Mouse (Mus musculus) fat pad, adult 2 months (tissue): Measurements from ENCODE around the gene Tacc2.

Experiments
- DNase-seq: peaks from one replicate; pipeline ENCODE4 v3.0.0-alpha.2; 2011; ENCODE audit warnings: low read depth, low spot score; ENCODE audit errors: extremely low read depth

The Tacc2 gene

GRCm38 (mm10) chr7:130716341-130716740, 139.1 kb downstream of the Tacc2 start:
- no peak for DNase-seq

- DNase-seq, result no peak
Observed at GRCm38 (mm10) chr7:130716989-130717388, 139.8 kb downstream of the Tacc2 start.

GRCm38 (mm10) chr7:130719931-130720598, 142.8 kb downstream of the Tacc2 start:
- no peak for DNase-seq

- DNase-seq, result no peak
Observed at GRCm38 (mm10) chr7:130720646-130721335, 143.6 kb downstream of the Tacc2 start.

GRCm38 (mm10) chr7:130726185-130726584, 148.9 kb downstream of the Tacc2 start:
- no peak for DNase-seq

GRCm38 (mm10) chr7:130726724-130727422, 149.6 kb downstream of the Tacc2 start:
- DNase-seq, result no peak

GRCm38 (mm10) chr7:130727560-130727959, 150.3 kb downstream of the Tacc2 start:
- DNase-seq, result no peak

- DNase-seq, result no peak
Observed at GRCm38 (mm10) chr7:130731792-130732191, 154.6 kb downstream of the Tacc2 start.

GRCm38 (mm10) chr7:130732908-130733307, 155.7 kb downstream of the Tacc2 start:
- DNase-seq, result no peak

- no peak for DNase-seq
Observed at GRCm38 (mm10) chr7:130733423-130733822, 156.2 kb downstream of the Tacc2 start.

GRCm38 (mm10) chr7:130734195-130734787, 157.1 kb downstream of the Tacc2 start:
- no peak for DNase-seq

- DNase-seq, result no peak
Observed at GRCm38 (mm10) chr7:130741099-130741498, 163.9 kb downstream of the Tacc2 start.

GRCm38 (mm10) chr7:130743239-130744025, 166.2 kb downstream of the Tacc2 start:
- no peak for DNase-seq

- no peak for DNase-seq
Observed at GRCm38 (mm10) chr7:130749165-130749564, 171.9 kb downstream of the Tacc2 start.

- no peak for DNase-seq
Observed at GRCm38 (mm10) chr7:130750752-130751490, 173.7 kb downstream of the Tacc2 start.

- DNase-seq, result no peak
Observed at GRCm38 (mm10) chr7:130751678-130752077, 174.4 kb downstream of the Tacc2 start.

GRCm38 (mm10) chr7:130754790-130755189, 177.6 kb downstream of the Tacc2 start:
- no peak for DNase-seq

GRCm38 (mm10) chr7:130756343-130756835, 179.2 kb downstream of the Tacc2 start:
- no peak for DNase-seq

GRCm38 (mm10) chr7:130757326-130757865, 180.2 kb downstream of the Tacc2 start:
- DNase-seq, result no peak
